8 mouse cellular contexts compared by ENCODE assay signal in genomic region chr12:15800914-15801570, GRCm38 (mm10). TPM values are rescaled to one million over a fixed set of nuclear protein-coding genes. Genes with fewer than 3 reads are reported as not detected.
DNase-seq lines count a peak whose midpoint lies in the region; ATAC-seq and TF ChIP-seq lines count a peak whose summit lies in the region.

No protein-coding gene starts in this region.

- no peak overlapping the region for H3K4me3 ChIP-seq in kidney, embryonic 14.5 days (ENCODE audit: low read length)
- no peak overlapping the region for H3K4me3 ChIP-seq in stomach, postnatal 0 days (ENCODE audit: low read depth, low read length)

- 58% methylated on average over 9 of the region's 9 CpGs for whole genome bisulfite sequencing in kidney, embryonic 14.5 days
- 65% methylated on average over 9 of the region's 9 CpGs for WGBS in stomach, postnatal 0 days

- no peak for TF ChIP-seq EP300 in stomach, postnatal 0 days (optimal IDR thresholded peaks at IDR 0.05)

- no peaks in the 10 kb centered on the region for H3K27me3 ChIP-seq in kidney, embryonic 14.5 days (ENCODE audit: control insufficient read depth, insufficient read depth, low read length)
- no peaks in the 10 kb centered on the region for H3K27me3 ChIP-seq in stomach, postnatal 0 days (ENCODE audit: control insufficient read depth, insufficient read depth, low read length)

- peak; percentile 61; the same call in 1 of the 2 replicates for ATAC-seq in kidney, embryonic 14.5 days (ENCODE audit: low FRiP score, low TSS enrichment)
- peak; percentile 40; the same call in 1 of the 2 replicates for ATAC-seq in stomach, postnatal 0 days (ENCODE audit: low FRiP score, low TSS enrichment)

- H3K36me3 ChIP-seq in kidney, embryonic 14.5 days (ENCODE audit: control insufficient read depth, insufficient read depth, low read length) = peaks cover 77% of the 10 kb centered on the region
- no peaks in the 10 kb centered on the region for H3K36me3 ChIP-seq in stomach, postnatal 0 days (ENCODE audit: control insufficient read depth, insufficient read depth, low read length)

- no peak overlapping the region for H3K9ac ChIP-seq in kidney, embryonic 14.5 days (ENCODE audit: low read depth, low read length)
- H3K9ac ChIP-seq in stomach, postnatal 0 days (ENCODE audit: low read length) = no peak overlapping the region

- peak; percentile 35 to 42 for DNase-seq in layer of hippocampus, adult 8-10 months (ENCODE audit: low spot score in 2 of 2)
- no peak for DNase-seq in layer of hippocampus, postnatal 25 days (ENCODE audit: extremely low spot score in 1 of 2, low spot score in 1 of 2)
- peak; percentile 40 for DNase-seq in WW6 (ENCODE audit: low read depth, low spot score)
- peak; percentile 69 for DNase-seq in gonadal fat pad, adult 2 months (ENCODE audit: low read depth)
- DNase-seq in stomach, postnatal 0 days (ENCODE audit: low spot score) = no peak
- DNase-seq in frontal cortex, postnatal 25 days (ENCODE audit: low spot score in 2 of 2) = no peak
- DNase-seq in gastrocnemius, postnatal 36 days = no peak

- no peak for TF ChIP-seq CTCF in stomach, postnatal 0 days (IDR thresholded peaks at IDR 0.05; ENCODE audit: low read depth)

- intact Hi-C loops in gastrocnemius, postnatal 36 days (cut with DNase I) = loop anchor here (5.0 kb wide), 1 partner anchor 104 kb away; no protein-coding TSS in a partner anchor

- no peaks in the 10 kb centered on the region for H3K9me3 ChIP-seq in kidney, embryonic 14.5 days (ENCODE audit: control insufficient read depth, low read length)
- H3K9me3 ChIP-seq in stomach, postnatal 0 days (ENCODE audit: control insufficient read depth, low read length) = no peaks in the 10 kb centered on the region

- H3K4me2 ChIP-seq in kidney, embryonic 14.5 days (replicated peaks; ENCODE audit: low read depth, low read length) = no peak overlapping the region
- H3K4me2 ChIP-seq in stomach, postnatal 0 days (replicated peaks; ENCODE audit: low read depth) = no peak overlapping the region

- H3K4me1 ChIP-seq in kidney, embryonic 14.5 days (ENCODE audit: control insufficient read depth, insufficient read depth, low read length) = peaks cover 15% of the 10 kb centered on the region
- H3K4me1 ChIP-seq in stomach, postnatal 0 days (replicated peaks; ENCODE audit: control insufficient read depth, insufficient read depth) = no peaks in the 10 kb centered on the region

- no peak overlapping the region; the same call in 1 of the 2 replicates for H3K27ac ChIP-seq in kidney, embryonic 14.5 days (ENCODE audit: low read depth, low read length)
- H3K27ac ChIP-seq in stomach, postnatal 0 days (replicated peaks) = no peak overlapping the region

RNA-seq across cellular contexts. Expression of gene Trib2, which starts 15.7 kb away (rescaled TPM):
- 10 to 100 TPM; 27.4 to 35.4 (median 30.8) TPM for total RNA-seq in layer of hippocampus, adult 8-10 months (2022)
- total RNA-seq in layer of hippocampus, postnatal 25 days (2021) = 10 to 100 TPM; 37.5 to 42.7 TPM
- polyA plus RNA-seq in gonadal fat pad, adult 2 months (2012; rRNA removed) = 12.5 and 12.6 TPM in 2 replicates
- polyA plus RNA-seq in kidney, embryonic 14.5 days (2014; fragmentation: Nextera tagmentation; extraction: Ambion mirVana) = 28.7 and 58.7 TPM in 2 replicates
- polyA plus RNA-seq in stomach, postnatal 0 days (2015; fragmentation: Nextera tagmentation; extraction: Ambion mirVana) = 9.2 and 9.9 TPM in 2 replicates
- 10 to 100 TPM; 13.7 to 19.0 TPM for total RNA-seq in gastrocnemius, postnatal 36 days (2021)

Comparison
In these comparisons a context has a peak if more than half of its experiments do, and no peak if none do; other contexts are left out.
1. DNase-seq: peak in layer of hippocampus, adult 8-10 months (2 of 2), WW6 (single experiment) and gonadal fat pad, adult 2 months (single experiment); none in layer of hippocampus, postnatal 25 days (0 of 2), stomach, postnatal 0 days (single experiment), frontal cortex, postnatal 25 days (0 of 2) and gastrocnemius, postnatal 36 days (0 of 2).